In the genomic region with DNA sequence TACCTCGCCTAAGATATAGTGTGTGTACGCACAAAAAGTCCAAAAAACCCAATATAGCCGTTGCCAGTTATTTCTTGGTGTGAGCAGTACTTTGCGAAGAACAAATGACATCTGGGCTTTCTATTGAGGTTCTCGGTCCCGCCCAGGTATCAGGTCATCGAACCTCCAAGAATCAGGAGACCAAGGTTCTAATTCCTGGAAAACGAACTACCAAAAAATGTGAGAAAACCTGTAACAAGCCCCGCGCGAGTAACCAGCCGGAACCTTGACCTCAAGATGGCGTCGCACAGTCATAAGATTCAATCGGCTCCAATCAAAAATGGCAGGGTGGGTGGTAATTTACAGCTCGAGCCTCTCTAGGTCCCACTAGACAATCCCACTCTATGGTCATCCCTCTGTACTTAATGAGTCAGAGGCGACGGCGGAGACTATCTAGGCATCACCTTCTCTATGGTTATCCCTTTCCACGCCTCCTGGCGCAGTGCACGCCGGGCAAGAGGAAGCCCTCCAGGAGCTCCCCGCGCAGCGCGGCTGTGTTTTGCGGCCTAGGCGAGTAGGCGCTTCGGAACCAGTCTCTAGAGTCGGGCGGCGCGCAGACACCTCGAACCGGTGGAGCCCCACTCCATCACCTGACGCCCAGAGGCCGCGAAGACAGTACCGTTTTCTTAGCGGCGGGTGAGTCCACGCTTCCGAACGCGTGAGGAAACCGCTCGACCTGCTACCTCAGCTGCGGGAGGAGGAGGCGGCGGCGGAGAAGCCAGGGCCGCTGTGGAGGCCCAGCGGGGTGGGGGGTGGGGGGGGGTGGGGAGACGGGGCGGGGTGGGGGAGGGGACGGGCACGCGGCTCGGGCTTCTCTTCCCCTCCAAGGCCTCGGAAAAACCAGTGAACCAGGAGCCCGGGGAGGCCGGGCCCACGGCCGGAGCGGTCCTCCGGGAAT, we compare ENCODE assay signal across 8 mouse cellular contexts. TPM values are rescaled to one million over a fixed set of nuclear protein-coding genes. Genes with fewer than 3 reads are reported as not detected.
DNase-seq lines count a peak whose midpoint lies in the region; ATAC-seq and TF ChIP-seq lines count a peak whose summit lies in the region.

No protein-coding gene starts in this region.

- CTCF ChIA-PET in Patski (lab: Charles Lee), result no interaction called here

- H3K27ac ChIP-seq in hindbrain, embryonic 13.5 days, result peak overlapping the region; percentile 97

- peaks cover 7% of the 10 kb centered on the region for H3K4me1 ChIP-seq in hindbrain, embryonic 13.5 days (replicated peaks)

- H3K9ac ChIP-seq in hindbrain, embryonic 13.5 days, result peak overlapping the region; percentile 99

- H3K4me2 ChIP-seq in hindbrain, embryonic 13.5 days, result peak overlapping the region; percentile 69

- under 1% methylated on average over 67 of the region's 68 CpGs for WGBS in hindbrain, embryonic 13.5 days

- H3K9me3 ChIP-seq in hindbrain, embryonic 13.5 days, result no peaks in the 10 kb centered on the region

- in situ Hi-C loops in Patski (cut with MboI; ENCODE audit: low pct_unique_long_range_greater_than_20kb), result no loop called here

- DNase-seq in Patski (ENCODE audit: low read depth, low spot score), result peak; percentile 95
- DNase-seq in cerebellum, postnatal 14 days, result peak; percentile 94 to 95
- DNase-seq in frontal cortex, postnatal 14 days (ENCODE audit: low spot score in 2 of 2), result peak; percentile 93 to 97
- peak; percentile 84 to 93 for DNase-seq in layer of hippocampus, postnatal 25 days (ENCODE audit: extremely low spot score in 1 of 2, low spot score in 1 of 2)
- peak; percentile 99 for DNase-seq in lung, postnatal 25 days (ENCODE audit: low spot score)
- DNase-seq in retina, embryonic 14.5 days (ENCODE audit: low spot score), result peak; percentile 100
- peak; percentile 92 for DNase-seq in thymus, postnatal 4 days

- H3K27me3 ChIP-seq in Patski, result no peaks in the 10 kb centered on the region
- H3K27me3 ChIP-seq in hindbrain, embryonic 13.5 days, result no peaks in the 10 kb centered on the region

- peak; percentile 92 for ATAC-seq in Patski
- ATAC-seq in hindbrain, embryonic 13.5 days (ENCODE audit: low FRiP score), result peak; percentile 100

- H3K4me3 ChIP-seq in hindbrain, embryonic 13.5 days, result peak overlapping the region; percentile 93

- POLR2A ChIA-PET in Patski (lab: Charles Lee), result no interaction called here

- H3K36me3 ChIP-seq in hindbrain, embryonic 13.5 days, result peaks cover 12% of the 10 kb centered on the region

- TF ChIP-seq CTCF in Patski (IDR thresholded peaks at IDR 0.05), result no peak

RNA-seq across cellular contexts. Expression of gene Rbm25, which starts 1.0 kb away (rescaled TPM):
- 78.0 TPM for polyA plus RNA-seq in Patski (2021)
- polyA plus RNA-seq in hindbrain, embryonic 13.5 days (2015; fragmentation: Nextera tagmentation; extraction: Ambion mirVana), result 278 and 291 TPM in 2 replicates
- 100 to 1,000 TPM in 1 of 2 experiments, 10 to 100 TPM in 1; 88.8 to 125 TPM for total RNA-seq in layer of hippocampus, postnatal 25 days (2021)

RNA-seq across cellular contexts. Expression of gene Zfyve1, which starts 35.0 kb away (rescaled TPM):
- 47.2 TPM for polyA plus RNA-seq in Patski (2021)
- 31.9 and 39.0 TPM in 2 replicates for polyA plus RNA-seq in hindbrain, embryonic 13.5 days (2015; fragmentation: Nextera tagmentation; extraction: Ambion mirVana)
- 10 to 100 TPM; 45.3 to 45.7 TPM for total RNA-seq in layer of hippocampus, postnatal 25 days (2021)

RNA-seq across cellular contexts. Expression of gene Psen1, which starts 55.9 kb away (rescaled TPM):
- 59.9 TPM for polyA plus RNA-seq in Patski (2021)
- 66.4 and 68.5 TPM in 2 replicates for polyA plus RNA-seq in hindbrain, embryonic 13.5 days (2015; fragmentation: Nextera tagmentation; extraction: Ambion mirVana)
- 10 to 100 TPM; 67.7 to 67.8 TPM for total RNA-seq in layer of hippocampus, postnatal 25 days (2021)

Comparison
In these comparisons a context has a peak if more than half of its experiments do, and no peak if none do; other contexts are left out.
1. Peak in every context shown above with its lines: DNase-seq, ATAC-seq, H3K4me3 ChIP-seq and H3K27ac ChIP-seq.